Mouse (Mus musculus) ES-E14 (cell line): Measurements from ENCODE around the gene Sult5a1.

Experiments used
- CHD2 ChIP-seq: IDR thresholded peaks from 2 replicates; pipeline ENCODE4 v1.6.1; 2014; ENCODE audit warnings: mild to moderate bottlenecking, low read depth, low read length, inconsistent platforms
- HCFC1 ChIP-seq: IDR thresholded peaks from 2 replicates; pipeline ENCODE4 v1.6.1; 2012; ENCODE audit warnings: low read length, inconsistent platforms, borderline replicate concordance; ENCODE audit not compliant: insufficient read depth
- MAFK ChIP-seq: IDR thresholded peaks from 2 replicates; pipeline ENCODE4 v1.6.1; 2014; ENCODE audit warnings: mild to moderate bottlenecking, low read depth, low read length, inconsistent platforms; ENCODE audit not compliant: insufficient read depth
- ZC3H11A ChIP-seq: IDR thresholded peaks from 2 replicates; pipeline ENCODE4 v1.6.1; 2012; ENCODE audit warnings: low read depth, mild to moderate bottlenecking, inconsistent platforms, low read length, borderline replicate concordance

DNA sequence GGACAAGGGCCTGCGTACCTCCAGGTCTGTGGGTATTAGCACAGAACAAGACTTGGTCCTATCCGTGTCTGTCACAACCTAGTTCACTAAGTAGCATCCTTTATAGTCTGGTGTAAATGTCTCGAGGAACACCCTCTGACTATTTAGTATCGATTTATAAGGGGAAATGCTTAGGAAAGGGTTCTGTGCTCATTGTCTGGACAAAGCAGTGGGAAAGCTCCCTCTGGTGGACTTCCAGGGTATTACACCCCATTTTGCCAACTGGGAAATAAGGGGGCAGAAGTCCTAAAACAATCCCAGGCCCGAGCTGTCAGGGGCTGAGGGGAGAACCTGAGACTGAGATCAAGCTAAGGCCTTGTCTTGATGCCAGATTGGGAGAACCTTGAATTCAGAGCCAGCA is 44.2 kb upstream of the Sult5a1 start:
- TF ChIP-seq ZC3H11A (peak; percentile 55; the same call in 1 of the 2 replicates), MAFK (no peak), HCFC1 (no peak), CHD2 (no peak)
